Mouse (Mus musculus): Measurements from ENCODE around the gene Dnah17. TPM values are rescaled to one million over a fixed set of nuclear protein-coding genes. Genes with fewer than 3 reads are reported as not detected.

Dnah17 gene
- polyA plus RNA-seq (2014; fragmentation: Nextera tagmentation; extraction: Ambion mirVana): 0.20 and 0.23 TPM in 2 replicates

DNA sequence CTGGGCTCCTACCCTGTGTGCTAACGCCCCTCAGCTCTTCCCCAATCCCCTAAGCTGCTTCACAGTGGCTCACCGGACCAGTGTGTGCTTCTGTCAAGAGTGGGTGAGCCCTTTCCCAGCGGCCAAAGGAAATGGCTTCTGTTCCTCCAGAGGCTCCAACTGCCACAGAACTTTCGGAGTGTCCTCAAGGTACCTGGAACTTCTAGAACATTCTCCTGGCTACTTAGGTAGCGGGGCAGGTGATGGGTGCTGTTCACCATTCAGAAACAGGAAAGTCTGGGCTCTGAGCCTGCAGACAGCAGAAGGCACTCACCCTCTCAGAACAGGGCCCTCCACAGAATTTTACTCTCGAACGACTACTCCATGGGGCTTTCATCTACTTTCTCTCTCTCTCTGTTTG is at the start of gene Dnah17:
TSS of gene Dnah17 (minus strand) at position 101 of the 400 bp plus-strand sequence.
- H3K4me1 ChIP-seq (ENCODE audit: control insufficient read depth, insufficient read depth, low read length): peaks cover 4% of the 10 kb centered on the region; the same call in 1 of the 2 replicates
- no peak within 1 kb of the TSS for H3K9ac ChIP-seq (ENCODE audit: low read depth, low read length)
- no peaks in the 10 kb centered on the region for H3K27me3 ChIP-seq (ENCODE audit: control insufficient read depth, insufficient read depth, low read length)
- WGBS: 84% methylated on average over 7 of the region's 7 CpGs
- H3K36me3 ChIP-seq (ENCODE audit: control insufficient read depth, insufficient read depth, low read length): no peaks in the 10 kb centered on the region
- no peak within 1 kb of the TSS for H3K4me3 ChIP-seq (ENCODE audit: low read length)
- H3K9me3 ChIP-seq (ENCODE audit: control insufficient read depth, low read length): no peaks in the 10 kb centered on the region
- no peak within 1 kb of the TSS for H3K4me2 ChIP-seq (replicated peaks; ENCODE audit: low read depth, low read length)
- no peak for ATAC-seq (ENCODE audit: low FRiP score, low TSS enrichment)
- no peak within 1 kb of the TSS for H3K27ac ChIP-seq (ENCODE audit: low read depth, low read length)

- H3K4me1 ChIP-seq (ENCODE audit: control insufficient read depth, insufficient read depth, low read length): no peaks in the 10 kb centered on the region
- H3K27ac ChIP-seq (ENCODE audit: low read depth, low read length): no peak overlapping the region
- no peak for ATAC-seq (ENCODE audit: low FRiP score, low TSS enrichment)
- no peaks in the 10 kb centered on the region for H3K9me3 ChIP-seq (ENCODE audit: control insufficient read depth, low read length)
- no peak overlapping the region for H3K4me3 ChIP-seq (ENCODE audit: low read length)
- 85% methylated on average over 7 of the region's 7 CpGs for WGBS
- H3K36me3 ChIP-seq (ENCODE audit: control insufficient read depth, insufficient read depth, low read length): peaks cover 72% of the 10 kb centered on the region
- no peak overlapping the region for H3K4me2 ChIP-seq (replicated peaks; ENCODE audit: low read depth, low read length)
- no peaks in the 10 kb centered on the region for H3K27me3 ChIP-seq (ENCODE audit: control insufficient read depth, insufficient read depth, low read length)
- no peak overlapping the region for H3K9ac ChIP-seq (ENCODE audit: low read depth, low read length)
These were observed 49.8 kb upstream of the Dnah17 start for GRCm38 (mm10) chr11:118180199-118180598.

DNA sequence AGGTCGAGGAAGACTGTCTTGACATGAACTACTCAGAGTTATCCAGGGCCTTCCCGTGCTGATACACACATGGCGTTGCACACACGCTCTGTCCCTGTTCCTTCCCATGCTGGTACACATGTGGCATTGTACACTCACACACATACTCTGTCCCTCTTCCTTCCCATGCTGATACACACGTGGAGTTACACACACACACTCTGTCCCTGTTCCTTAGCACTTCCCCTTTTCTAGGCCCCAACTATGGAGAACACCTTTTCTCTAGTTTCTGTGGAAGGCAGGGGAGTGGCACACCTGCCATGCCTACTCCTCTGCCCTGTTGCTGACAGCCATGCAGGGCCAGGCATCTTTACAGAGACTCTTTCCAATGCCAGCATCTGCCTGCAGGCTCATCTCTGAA is 47.8 kb upstream of the Dnah17 start:
- ATAC-seq (ENCODE audit: low FRiP score, low TSS enrichment): no peak
- Histone ChIP-seq H3K27me3 (ENCODE audit: control insufficient read depth, insufficient read depth, low read length) (no peaks in the 10 kb centered on the region), H3K36me3 (ENCODE audit: control insufficient read depth, insufficient read depth, low read length) (peaks cover 62% of the 10 kb centered on the region), H3K9ac (ENCODE audit: low read depth, low read length) (no peak overlapping the region), H3K4me1 (ENCODE audit: control insufficient read depth, insufficient read depth, low read length) (no peaks in the 10 kb centered on the region), H3K9me3 (ENCODE audit: control insufficient read depth, low read length) (no peaks in the 10 kb centered on the region), H3K27ac (ENCODE audit: low read depth, low read length) (no peak overlapping the region), H3K4me3 (ENCODE audit: low read length) (no peak overlapping the region), H3K4me2 (replicated peaks; ENCODE audit: low read depth, low read length) (no peak overlapping the region)
- WGBS: 91% methylated on average over 5 of the region's 5 CpGs

- Histone ChIP-seq H3K4me2 (replicated peaks; ENCODE audit: low read depth, low read length) (no peak overlapping the region), H3K4me1 (ENCODE audit: control insufficient read depth, insufficient read depth, low read length) (no peaks in the 10 kb centered on the region), H3K9me3 (ENCODE audit: control insufficient read depth, low read length) (no peaks in the 10 kb centered on the region), H3K4me3 (ENCODE audit: low read length) (no peak overlapping the region), H3K27me3 (ENCODE audit: control insufficient read depth, insufficient read depth, low read length) (no peaks in the 10 kb centered on the region), H3K27ac (ENCODE audit: low read depth, low read length) (no peak overlapping the region), H3K36me3 (ENCODE audit: control insufficient read depth, insufficient read depth, low read length) (peaks cover 44% of the 10 kb centered on the region; the same call in 1 of the 2 replicates), H3K9ac (ENCODE audit: low read depth, low read length) (no peak overlapping the region)
- ATAC-seq (ENCODE audit: low FRiP score, low TSS enrichment): no peak
- 93% methylated on average over 7 of the region's 7 CpGs for WGBS
These were observed 44.3 kb upstream of the Dnah17 start for GRCm38 (mm10) chr11:118174752-118175151.

DNA sequence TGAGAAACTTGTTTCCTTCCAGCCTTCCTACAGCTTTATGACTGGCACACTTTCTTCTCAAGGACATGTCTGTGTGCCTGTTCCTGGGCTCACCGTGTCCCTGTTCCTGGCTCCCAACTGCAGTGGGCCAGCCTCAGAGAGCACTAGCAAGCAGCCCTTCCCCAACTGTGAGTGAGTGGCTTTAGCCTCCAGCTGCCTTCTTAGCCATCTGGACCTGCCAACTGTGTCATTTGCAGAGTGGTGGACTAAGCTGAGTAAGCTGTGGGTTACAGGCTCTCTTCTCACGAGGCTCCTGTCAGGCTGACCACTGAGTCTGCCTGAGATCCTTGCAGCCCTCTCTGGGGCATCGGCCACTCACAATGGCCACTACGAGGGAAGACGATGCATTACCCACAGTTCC is 42.3 kb upstream of the Dnah17 start:
- 78% methylated on average over 5 of the region's 5 CpGs for WGBS
- Histone ChIP-seq H3K4me1 (ENCODE audit: control insufficient read depth, insufficient read depth, low read length) (no peaks in the 10 kb centered on the region), H3K27ac (ENCODE audit: low read depth, low read length) (no peak overlapping the region), H3K4me2 (replicated peaks; ENCODE audit: low read depth, low read length) (no peak overlapping the region), H3K36me3 (ENCODE audit: control insufficient read depth, insufficient read depth, low read length) (peaks cover 47% of the 10 kb centered on the region), H3K9me3 (ENCODE audit: control insufficient read depth, low read length) (no peaks in the 10 kb centered on the region), H3K4me3 (ENCODE audit: low read length) (no peak overlapping the region), H3K27me3 (ENCODE audit: control insufficient read depth, insufficient read depth, low read length) (no peaks in the 10 kb centered on the region), H3K9ac (ENCODE audit: low read depth, low read length) (no peak overlapping the region)
- ATAC-seq (ENCODE audit: low FRiP score, low TSS enrichment): no peak

DNA sequence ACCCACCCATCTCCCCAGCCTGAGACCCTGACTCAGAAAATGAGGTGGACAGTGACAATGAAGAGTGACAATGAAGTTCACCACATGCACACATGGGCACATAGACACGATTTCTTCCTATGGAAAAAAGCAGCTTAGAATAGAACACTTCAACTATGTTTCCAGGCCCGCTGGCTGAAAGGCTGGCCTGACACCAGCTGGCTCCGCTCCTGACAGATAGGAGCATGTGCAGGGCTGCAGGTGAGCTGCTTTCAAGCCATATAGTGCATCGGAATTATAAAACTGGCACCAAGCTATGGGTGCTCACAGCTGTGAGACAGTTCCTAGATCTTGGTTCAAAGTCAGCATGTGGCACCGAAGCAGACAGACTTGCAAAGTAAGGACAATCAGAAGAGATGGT is 39.9 kb upstream of the Dnah17 start:
- H3K27me3 ChIP-seq (ENCODE audit: control insufficient read depth, insufficient read depth, low read length): no peaks in the 10 kb centered on the region
- H3K9me3 ChIP-seq (ENCODE audit: control insufficient read depth, low read length): no peaks in the 10 kb centered on the region
- no peak overlapping the region for H3K4me3 ChIP-seq (ENCODE audit: low read length)
- H3K27ac ChIP-seq (ENCODE audit: low read depth, low read length): no peak overlapping the region
- no peak overlapping the region for H3K9ac ChIP-seq (ENCODE audit: low read depth, low read length)
- no peak for ATAC-seq (ENCODE audit: low FRiP score, low TSS enrichment)
- peaks cover 54% of the 10 kb centered on the region for H3K36me3 ChIP-seq (ENCODE audit: control insufficient read depth, insufficient read depth, low read length)
- 91% methylated on average over 5 of the region's 5 CpGs for WGBS
- no peak overlapping the region for H3K4me2 ChIP-seq (replicated peaks; ENCODE audit: low read depth, low read length)
- H3K4me1 ChIP-seq (ENCODE audit: control insufficient read depth, insufficient read depth, low read length): no peaks in the 10 kb centered on the region

- Histone ChIP-seq H3K4me1 (ENCODE audit: control insufficient read depth, insufficient read depth, low read length) (no peaks in the 10 kb centered on the region), H3K4me2 (replicated peaks; ENCODE audit: low read depth, low read length) (no peak overlapping the region), H3K36me3 (ENCODE audit: control insufficient read depth, insufficient read depth, low read length) (peaks cover 56% of the 10 kb centered on the region), H3K27ac (ENCODE audit: low read depth, low read length) (no peak overlapping the region), H3K9ac (ENCODE audit: low read depth, low read length) (no peak overlapping the region), H3K4me3 (ENCODE audit: low read length) (no peak overlapping the region), H3K9me3 (ENCODE audit: control insufficient read depth, low read length) (no peaks in the 10 kb centered on the region), H3K27me3 (ENCODE audit: control insufficient read depth, insufficient read depth, low read length) (no peaks in the 10 kb centered on the region)
- WGBS: 62% methylated on average over 9 of the region's 9 CpGs
- ATAC-seq (ENCODE audit: low FRiP score, low TSS enrichment): no peak
These were observed 38.3 kb upstream of the Dnah17 start for GRCm38 (mm10) chr11:118168714-118169113.

DNA sequence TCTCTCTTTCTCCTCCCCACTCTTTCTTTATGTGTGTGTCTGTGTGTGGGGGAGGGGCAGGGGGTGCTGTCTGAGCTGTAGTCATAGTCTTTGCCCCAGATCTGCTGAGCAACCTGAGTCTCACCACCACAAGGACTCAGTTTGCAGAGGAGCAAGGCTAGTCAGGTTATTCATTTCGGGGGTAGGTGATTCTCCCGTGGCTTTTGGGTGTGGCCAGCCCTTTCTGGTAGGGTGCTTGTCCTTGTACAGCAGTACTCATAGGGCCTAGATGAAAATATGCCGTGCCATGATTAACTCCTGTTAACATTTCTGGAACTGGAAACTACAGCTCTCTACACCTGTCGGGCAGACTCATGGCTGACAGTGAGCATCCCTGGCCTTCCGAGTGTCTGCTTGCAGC is 36.2 kb upstream of the Dnah17 start:
- Histone ChIP-seq H3K9me3 (ENCODE audit: control insufficient read depth, low read length) (no peaks in the 10 kb centered on the region), H3K4me1 (ENCODE audit: control insufficient read depth, insufficient read depth, low read length) (peaks cover 10% of the 10 kb centered on the region), H3K4me2 (replicated peaks; ENCODE audit: low read depth, low read length) (no peak overlapping the region), H3K9ac (ENCODE audit: low read depth, low read length) (no peak overlapping the region), H3K4me3 (ENCODE audit: low read length) (no peak overlapping the region), H3K27ac (ENCODE audit: low read depth, low read length) (no peak overlapping the region), H3K36me3 (ENCODE audit: control insufficient read depth, insufficient read depth, low read length) (peaks cover 53% of the 10 kb centered on the region), H3K27me3 (ENCODE audit: control insufficient read depth, insufficient read depth, low read length) (no peaks in the 10 kb centered on the region)
- WGBS: 84% methylated on average over 5 of the region's 5 CpGs
- no peak for ATAC-seq (ENCODE audit: low FRiP score, low TSS enrichment)

GRCm38 (mm10) chr11:118165681-118166080 is 35.2 kb upstream of the Dnah17 start:
- Histone ChIP-seq H3K4me1 (ENCODE audit: control insufficient read depth, insufficient read depth, low read length) (peaks cover 18% of the 10 kb centered on the region), H3K36me3 (ENCODE audit: control insufficient read depth, insufficient read depth, low read length) (peaks cover 51% of the 10 kb centered on the region), H3K27ac (ENCODE audit: low read depth, low read length) (peak overlapping the region; percentile 47; the same call in 1 of the 2 replicates), H3K27me3 (ENCODE audit: control insufficient read depth, insufficient read depth, low read length) (no peaks in the 10 kb centered on the region), H3K9ac (ENCODE audit: low read depth, low read length) (no peak overlapping the region), H3K4me2 (replicated peaks; ENCODE audit: low read depth, low read length) (no peak overlapping the region), H3K9me3 (ENCODE audit: control insufficient read depth, low read length) (no peaks in the 10 kb centered on the region), H3K4me3 (ENCODE audit: low read length) (no peak overlapping the region)
- ATAC-seq (ENCODE audit: low FRiP score, low TSS enrichment): no peak
- WGBS: 51% methylated on average over 11 of the region's 11 CpGs

Data from kidney, embryonic 14.5 days (tissue).